Mouse (Mus musculus): ENCODE measurements around the gene Sec14l5.
"Not testable (repeated sequence)": the region's sequence is repeated elsewhere in the genome, so short reads cannot be mapped to it uniquely, and the experiment has no call there.

Gene Sec14l5

DNA sequence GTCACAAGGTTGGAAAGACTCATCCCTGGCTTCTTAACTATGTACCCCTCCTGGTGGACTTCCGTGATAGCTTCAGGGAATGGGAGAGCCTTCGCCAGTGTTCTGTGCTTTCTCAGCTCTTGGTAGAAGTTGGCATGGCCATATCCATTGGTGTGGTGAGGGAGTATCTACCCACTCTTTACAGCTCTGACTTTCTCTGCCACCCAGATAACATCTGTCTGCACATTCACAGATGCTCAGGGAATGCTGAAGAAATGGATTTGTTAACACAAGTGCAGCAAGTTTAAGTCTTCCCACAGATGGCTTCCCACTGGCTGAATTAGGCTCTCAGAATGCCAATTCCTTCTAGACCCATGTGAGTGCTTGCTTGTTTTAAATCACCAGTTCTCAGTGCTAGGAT lies 67.2 kb downstream of the Sec14l5 start:
- in situ Hi-C loops (cut with MseI, MboI), result no loop called here

DNA sequence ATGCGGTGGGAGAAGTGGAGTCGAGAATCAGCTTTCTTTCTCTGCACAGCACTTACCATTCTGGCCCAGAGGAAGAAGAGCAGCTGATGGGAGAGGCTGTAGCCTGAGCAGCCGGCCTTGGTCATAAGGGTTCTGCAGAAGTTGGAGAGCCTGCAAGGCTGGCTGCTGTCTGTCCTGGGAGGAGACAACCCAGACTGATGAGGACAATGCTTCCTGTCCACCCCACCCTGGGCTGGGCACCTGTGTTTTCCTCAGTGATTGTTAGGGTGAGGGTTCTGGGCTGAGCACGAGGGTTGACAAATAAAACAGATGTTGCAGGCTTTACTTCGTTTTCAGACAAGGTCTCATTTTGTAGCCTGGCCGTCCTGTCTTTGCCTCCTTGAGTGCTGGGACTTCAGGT lies 69.8 kb downstream of the Sec14l5 start:
- in situ Hi-C loops (cut with MseI, MboI), result no loop called here

DNA sequence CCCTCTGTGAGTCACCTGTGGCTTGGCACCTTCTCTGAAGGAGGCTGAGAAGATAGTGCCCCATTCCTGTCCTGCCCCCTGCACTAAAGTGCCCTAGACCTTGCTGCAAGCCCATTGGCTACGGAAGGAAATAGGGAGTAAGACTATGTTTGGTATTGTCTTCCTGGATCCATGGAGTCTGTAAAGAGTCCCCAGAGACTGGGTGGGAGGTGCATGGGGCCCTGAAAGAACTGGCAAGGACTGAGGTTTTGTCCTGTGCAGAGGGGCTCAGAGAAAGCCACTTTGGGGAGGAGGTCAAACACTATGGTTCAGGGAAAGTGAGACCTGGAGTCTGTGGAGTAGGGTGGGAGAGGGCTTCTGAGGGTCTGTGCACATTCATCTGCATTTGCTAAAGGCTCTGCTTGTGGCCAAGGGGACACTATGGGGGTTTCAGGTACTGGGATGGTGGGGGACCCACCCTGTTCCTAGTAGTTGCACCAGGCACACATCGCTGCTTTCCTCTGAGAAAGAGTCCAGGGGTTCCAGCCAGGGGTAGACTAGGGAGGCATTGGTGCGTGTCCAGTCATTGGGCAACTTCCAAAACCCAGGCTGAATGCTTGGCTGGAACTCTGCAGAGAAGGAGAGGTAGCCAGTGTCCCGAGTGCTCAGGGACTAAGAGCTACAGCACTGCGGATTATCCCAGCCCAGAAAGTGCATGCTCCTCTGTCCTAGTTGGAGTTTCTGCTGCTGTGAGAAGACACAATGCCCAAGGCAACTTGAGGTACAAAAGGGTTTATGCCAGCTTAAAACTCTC lies 70.6 kb downstream of the Sec14l5 start:
- in situ Hi-C loops (cut with MseI, MboI), result no loop called here

DNA sequence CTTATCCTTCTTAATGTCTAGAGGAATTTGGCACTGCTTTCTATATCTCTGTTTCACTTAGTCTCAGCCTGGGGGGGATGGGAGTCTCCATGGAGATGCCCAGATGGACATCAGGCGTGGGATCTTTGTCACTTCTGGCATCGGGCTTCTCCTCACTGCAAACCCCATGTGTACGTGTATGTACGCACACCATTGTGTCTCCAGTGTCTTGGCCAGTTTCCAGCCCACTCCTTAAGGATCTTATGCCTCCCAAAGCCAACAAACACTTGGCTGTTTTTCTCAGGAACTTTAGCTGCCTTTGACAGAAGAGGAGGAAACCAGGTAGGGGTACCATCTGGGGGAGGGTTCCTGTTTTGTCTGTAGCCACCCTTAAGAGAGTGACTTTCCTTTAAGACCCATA lies 74.5 kb downstream of the Sec14l5 start:
- in situ Hi-C loops (cut with MseI, MboI), result no loop called here

DNA sequence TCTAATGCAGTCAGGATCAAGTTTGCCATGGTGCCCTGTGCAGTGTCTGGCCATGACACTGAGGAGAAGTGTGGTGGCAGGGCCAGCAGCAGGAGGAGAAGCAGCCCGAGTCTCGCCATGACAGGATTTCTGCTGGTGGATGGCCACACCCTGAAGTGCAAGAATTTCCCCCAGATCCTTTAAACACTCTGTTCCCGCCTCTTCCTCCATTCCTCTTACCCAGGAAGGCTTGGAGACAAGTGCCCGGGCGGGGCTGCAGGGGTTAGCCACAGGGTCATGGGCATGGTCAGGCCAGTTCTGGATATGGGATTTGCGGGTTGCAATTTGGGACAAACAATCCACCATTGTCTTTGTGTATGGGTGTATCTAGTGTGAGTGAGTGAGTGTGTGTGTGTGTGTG lies 75.2 kb downstream of the Sec14l5 start, which contains the start of gene AU021092:
Gene AU021092 (minus strand): TSS at position 160 of the 400 bp plus-strand sequence.
- in situ Hi-C loops (cut with MseI, MboI), result no loop called here

DNA sequence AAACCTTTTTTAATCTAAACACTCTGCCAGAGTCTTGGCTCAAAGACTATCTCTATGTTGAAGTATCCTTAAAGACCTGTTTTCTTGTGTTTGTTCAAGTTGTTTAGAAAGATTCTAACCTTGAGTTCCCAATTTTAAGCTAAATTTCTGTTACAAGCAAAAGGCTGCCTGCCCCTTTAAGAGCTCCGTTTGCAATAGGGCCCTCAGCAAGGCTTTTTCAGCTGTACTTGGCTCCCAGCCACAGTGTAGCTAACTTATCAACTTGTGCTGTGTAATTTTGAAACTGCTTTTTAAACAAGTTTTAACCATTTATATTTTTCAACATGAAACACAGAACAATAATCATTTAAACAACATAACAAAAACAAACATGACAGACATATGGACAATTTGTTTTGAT lies 79.6 kb downstream of the Sec14l5 start:
- in situ Hi-C loops (cut with MseI, MboI), result not testable (repeated sequence)

DNA sequence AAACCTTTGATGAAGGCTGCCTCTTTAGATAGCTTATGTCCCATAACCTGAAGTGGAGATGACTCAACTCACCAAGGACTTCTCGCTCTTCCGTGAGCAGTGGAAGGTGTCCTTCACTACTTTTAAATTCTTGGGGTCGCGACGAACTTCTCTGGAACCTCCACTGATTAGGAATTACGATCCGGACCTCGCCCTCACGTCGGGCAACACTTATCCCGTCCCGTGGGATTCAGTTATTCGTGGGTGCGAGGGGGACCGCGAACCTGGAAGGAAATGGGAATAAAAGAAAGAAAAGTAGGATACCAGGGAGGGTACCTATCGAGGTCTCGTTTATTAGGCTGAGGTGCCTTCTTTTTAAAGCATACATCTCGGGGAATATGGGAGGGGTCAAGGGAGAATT lies 80.6 kb downstream of the Sec14l5 start:
- in situ Hi-C loops (cut with MseI, MboI), result not testable (repeated sequence)

DNA sequence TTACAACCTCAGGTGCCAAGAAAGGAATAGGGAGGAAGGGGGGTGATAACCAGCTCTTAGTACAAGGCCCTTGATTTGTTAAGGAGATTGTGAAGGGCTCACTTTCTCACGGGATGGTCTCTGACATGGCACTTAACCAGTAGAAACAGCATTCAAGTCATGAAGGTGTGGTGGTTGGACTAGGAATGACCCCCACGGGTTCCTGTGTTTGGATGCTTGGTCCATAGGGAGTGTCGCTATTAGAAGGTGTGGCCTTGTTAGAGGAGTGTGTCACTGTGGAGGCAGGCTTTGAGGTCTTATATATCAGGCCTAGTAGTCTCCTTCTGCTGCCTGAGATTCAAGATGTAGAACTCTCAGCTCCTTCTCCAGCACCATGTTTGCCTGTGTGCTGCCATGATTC lies 81.2 kb downstream of the Sec14l5 start:
- in situ Hi-C loops (cut with MseI, MboI), result not testable (repeated sequence)

DNA sequence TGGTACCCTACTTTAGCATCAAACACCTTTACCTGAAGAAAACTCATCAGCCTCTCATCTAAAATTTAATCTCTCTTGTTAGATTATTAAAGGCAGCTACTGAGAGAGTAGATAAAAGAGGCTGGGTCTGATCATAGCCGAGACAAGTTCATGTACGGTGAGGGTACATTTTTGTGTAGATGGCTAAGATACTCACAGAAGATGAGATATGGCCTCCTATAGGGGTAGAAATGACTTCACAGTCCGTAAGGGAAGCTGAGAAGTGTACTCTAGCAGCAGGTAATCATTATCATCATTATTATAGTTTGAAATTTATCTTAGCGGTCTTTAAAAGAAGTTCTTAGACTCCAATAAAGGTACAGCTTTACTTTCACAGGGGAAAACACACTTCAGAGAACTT lies 86.1 kb downstream of the Sec14l5 start:
- in situ Hi-C loops (cut with MseI, MboI), result no loop called here

DNA sequence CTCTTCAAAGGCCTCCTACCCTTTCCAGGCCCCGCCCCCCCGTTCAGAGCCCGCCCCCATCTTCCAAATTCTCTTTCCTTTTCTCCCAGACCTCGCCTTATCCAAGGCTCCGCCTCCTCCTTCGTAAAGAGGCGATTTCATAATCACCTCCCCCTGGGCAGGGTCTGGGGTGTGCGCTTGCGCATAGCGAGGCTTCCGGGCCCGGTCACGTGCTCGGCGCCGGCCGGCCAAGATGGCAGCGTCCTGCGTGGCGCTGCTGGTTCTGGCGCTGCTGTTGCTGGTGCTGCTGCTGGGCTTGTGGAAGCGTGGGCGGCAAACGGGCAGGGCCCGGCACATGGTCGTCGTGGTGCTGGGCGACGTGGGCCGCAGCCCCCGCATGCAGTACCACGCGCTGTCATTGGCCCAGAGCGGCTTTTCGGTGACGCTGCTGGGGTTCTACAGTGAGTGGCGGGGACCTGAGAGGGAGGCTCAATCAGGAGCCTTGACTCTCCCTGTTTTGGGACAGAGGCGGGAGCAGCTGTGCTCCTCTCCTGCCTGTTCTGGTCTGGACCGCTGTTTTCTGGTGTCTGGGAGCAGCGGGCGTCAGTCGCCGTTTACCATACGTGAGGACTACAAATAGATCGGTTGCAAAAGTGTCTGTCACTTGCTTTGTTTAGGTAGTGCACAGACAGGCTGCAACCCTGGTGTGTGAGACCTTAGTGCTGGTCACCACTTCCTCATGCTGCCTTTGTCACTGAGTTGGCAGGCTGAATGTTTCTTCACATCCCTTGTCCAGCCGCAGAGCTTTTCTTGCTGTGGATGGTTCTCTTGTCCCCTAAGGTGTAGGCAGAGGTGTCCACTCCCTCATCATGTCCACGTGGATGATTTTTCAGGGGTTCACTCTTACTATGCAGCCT lies 86.8 kb downstream of the Sec14l5 start, which contains the start of gene Alg1:
Gene Alg1 (plus strand): TSS at position 204 of the 896 bp plus-strand sequence.
- in situ Hi-C loops (cut with MseI, MboI), result no loop called here

Measured in mouse trophoblast stem cell (cell line).